Mouse (Mus musculus): Measurements from ENCODE around the gene Caln1. TPM values are rescaled to one million over a fixed set of nuclear protein-coding genes. Genes with fewer than 3 reads are reported as not detected.

The Caln1 gene
- polyA plus RNA-seq, 1 experiment from 2014 or later, result 0.27 TPM

GRCm38 (mm10) chr5:130774946-130775345 is 405.7 kb downstream of the Caln1 start:
- H3K27me3 ChIP-seq (replicated peaks; ENCODE audit: control insufficient read depth, insufficient read depth, low read length), result no peaks in the 10 kb centered on the region
- no peaks in the 10 kb centered on the region for H3K4me1 ChIP-seq (ENCODE audit: control insufficient read depth, insufficient read depth, low read length)
- H3K9ac ChIP-seq (ENCODE audit: low read depth, low read length), result no peak overlapping the region
- H3K36me3 ChIP-seq (ENCODE audit: control insufficient read depth, insufficient read depth, low read length), result no peaks in the 10 kb centered on the region
- H3K4me3 ChIP-seq (ENCODE audit: low read length), result no peak overlapping the region
- WGBS, result 80% methylated on average over 3 of the region's 3 CpGs
- no peaks in the 10 kb centered on the region for H3K9me3 ChIP-seq (ENCODE audit: control insufficient read depth, low read length)
- H3K27ac ChIP-seq (ENCODE audit: low read length), result no peak overlapping the region
- H3K4me2 ChIP-seq (ENCODE audit: low read depth, low read length), result no peak overlapping the region
- no peak for ATAC-seq

- Histone ChIP-seq H3K4me2 (ENCODE audit: low read depth, low read length) (no peak overlapping the region), H3K9ac (ENCODE audit: low read depth, low read length) (no peak overlapping the region), H3K4me3 (ENCODE audit: low read length) (no peak overlapping the region), H3K4me1 (ENCODE audit: control insufficient read depth, insufficient read depth, low read length) (no peaks in the 10 kb centered on the region), H3K27ac (ENCODE audit: low read length) (no peak overlapping the region), H3K36me3 (ENCODE audit: control insufficient read depth, insufficient read depth, low read length) (no peaks in the 10 kb centered on the region), H3K27me3 (replicated peaks; ENCODE audit: control insufficient read depth, insufficient read depth, low read length) (no peaks in the 10 kb centered on the region), H3K9me3 (ENCODE audit: control insufficient read depth, low read length) (no peaks in the 10 kb centered on the region)
- no peak for ATAC-seq
- WGBS, result 83% methylated on average over 3 of the region's 3 CpGs
Observed at GRCm38 (mm10) chr5:130792755-130793452, 423.6 kb downstream of the Caln1 start.

- Histone ChIP-seq H3K4me1 (ENCODE audit: control insufficient read depth, insufficient read depth, low read length) (no peaks in the 10 kb centered on the region), H3K9me3 (ENCODE audit: control insufficient read depth, low read length) (no peaks in the 10 kb centered on the region), H3K27me3 (replicated peaks; ENCODE audit: control insufficient read depth, insufficient read depth, low read length) (no peaks in the 10 kb centered on the region), H3K36me3 (ENCODE audit: control insufficient read depth, insufficient read depth, low read length) (no peaks in the 10 kb centered on the region), H3K9ac (ENCODE audit: low read depth, low read length) (no peak overlapping the region), H3K4me2 (ENCODE audit: low read depth, low read length) (no peak overlapping the region), H3K4me3 (ENCODE audit: low read length) (no peak overlapping the region), H3K27ac (ENCODE audit: low read length) (no peak overlapping the region)
- WGBS, result 71% methylated on average over 5 of the region's 5 CpGs
- no peak for ATAC-seq
Observed at GRCm38 (mm10) chr5:130797713-130798112, 428.5 kb downstream of the Caln1 start.

GRCm38 (mm10) chr5:130810314-130810713 is 441.1 kb downstream of the Caln1 start:
- 23% methylated on average over 6 of the region's 6 CpGs for WGBS
- 0 out of 2 replicates have a peak, but pooled peaks cover 4% of the 10 kb centered on the region for H3K9me3 ChIP-seq (ENCODE audit: control insufficient read depth, low read length)
- no peak overlapping the region for H3K4me3 ChIP-seq (ENCODE audit: low read length)
- no peak for ATAC-seq
- no peaks in the 10 kb centered on the region for H3K36me3 ChIP-seq (ENCODE audit: control insufficient read depth, insufficient read depth, low read length)
- no peaks in the 10 kb centered on the region for H3K27me3 ChIP-seq (replicated peaks; ENCODE audit: control insufficient read depth, insufficient read depth, low read length)
- H3K9ac ChIP-seq (ENCODE audit: low read depth, low read length), result no peak overlapping the region
- H3K4me2 ChIP-seq (ENCODE audit: low read depth, low read length), result no peak overlapping the region
- H3K27ac ChIP-seq (ENCODE audit: low read length), result no peak overlapping the region
- no peaks in the 10 kb centered on the region for H3K4me1 ChIP-seq (ENCODE audit: control insufficient read depth, insufficient read depth, low read length)

- H3K4me1 ChIP-seq (ENCODE audit: control insufficient read depth, insufficient read depth, low read length), result no peaks in the 10 kb centered on the region
- no peak for ATAC-seq
- WGBS, result 34% methylated on average over 1 of the region's 1 CpGs
- no peak overlapping the region for H3K4me3 ChIP-seq (ENCODE audit: low read length)
- H3K4me2 ChIP-seq (ENCODE audit: low read depth, low read length), result no peak overlapping the region
- H3K36me3 ChIP-seq (ENCODE audit: control insufficient read depth, insufficient read depth, low read length), result no peaks in the 10 kb centered on the region
- H3K27ac ChIP-seq (ENCODE audit: low read length), result no peak overlapping the region
- no peaks in the 10 kb centered on the region for H3K27me3 ChIP-seq (replicated peaks; ENCODE audit: control insufficient read depth, insufficient read depth, low read length)
- no peak overlapping the region for H3K9ac ChIP-seq (ENCODE audit: low read depth, low read length)
- 0 out of 2 replicates have a peak, but pooled peaks cover 4% of the 10 kb centered on the region for H3K9me3 ChIP-seq (ENCODE audit: control insufficient read depth, low read length)
Observed at GRCm38 (mm10) chr5:130810846-130811245, 441.6 kb downstream of the Caln1 start.

- Histone ChIP-seq H3K27me3 (replicated peaks; ENCODE audit: control insufficient read depth, insufficient read depth, low read length) (no peaks in the 10 kb centered on the region), H3K36me3 (ENCODE audit: control insufficient read depth, insufficient read depth, low read length) (no peaks in the 10 kb centered on the region), H3K4me3 (ENCODE audit: low read length) (no peak overlapping the region), H3K9ac (ENCODE audit: low read depth, low read length) (no peak overlapping the region), H3K4me2 (ENCODE audit: low read depth, low read length) (no peak overlapping the region), H3K27ac (ENCODE audit: low read length) (no peak overlapping the region), H3K4me1 (ENCODE audit: control insufficient read depth, insufficient read depth, low read length) (no peaks in the 10 kb centered on the region), H3K9me3 (ENCODE audit: control insufficient read depth, low read length) (0 out of 2 replicates have a peak, but pooled peaks cover 4% of the 10 kb centered on the region)
- WGBS, result 30% methylated on average over 3 of the region's 3 CpGs
- ATAC-seq, result no peak
Observed at GRCm38 (mm10) chr5:130811266-130811665, 442.0 kb downstream of the Caln1 start.

GRCm38 (mm10) chr5:130811966-130812365 is 442.7 kb downstream of the Caln1 start:
- ATAC-seq, result no peak
- Histone ChIP-seq H3K9ac (ENCODE audit: low read depth, low read length) (no peak overlapping the region), H3K4me2 (ENCODE audit: low read depth, low read length) (no peak overlapping the region), H3K4me3 (ENCODE audit: low read length) (no peak overlapping the region), H3K36me3 (ENCODE audit: control insufficient read depth, insufficient read depth, low read length) (no peaks in the 10 kb centered on the region), H3K27me3 (replicated peaks; ENCODE audit: control insufficient read depth, insufficient read depth, low read length) (no peaks in the 10 kb centered on the region), H3K27ac (ENCODE audit: low read length) (no peak overlapping the region), H3K4me1 (ENCODE audit: control insufficient read depth, insufficient read depth, low read length) (no peaks in the 10 kb centered on the region), H3K9me3 (ENCODE audit: control insufficient read depth, low read length) (0 out of 2 replicates have a peak, but pooled peaks cover 4% of the 10 kb centered on the region)
- WGBS, result 90% methylated on average over 3 of the region's 3 CpGs

- WGBS, result 95% methylated on average over 8 of the region's 8 CpGs
- no peak overlapping the region for H3K4me2 ChIP-seq (ENCODE audit: low read depth, low read length)
- ATAC-seq, result no peak
- H3K9ac ChIP-seq (ENCODE audit: low read depth, low read length), result no peak overlapping the region
- no peaks in the 10 kb centered on the region for H3K27me3 ChIP-seq (replicated peaks; ENCODE audit: control insufficient read depth, insufficient read depth, low read length)
- no peaks in the 10 kb centered on the region for H3K4me1 ChIP-seq (ENCODE audit: control insufficient read depth, insufficient read depth, low read length)
- H3K4me3 ChIP-seq (ENCODE audit: low read length), result no peak overlapping the region
- 0 out of 2 replicates have a peak, but pooled peaks cover 4% of the 10 kb centered on the region for H3K9me3 ChIP-seq (ENCODE audit: control insufficient read depth, low read length)
- H3K27ac ChIP-seq (ENCODE audit: low read length), result no peak overlapping the region
- no peaks in the 10 kb centered on the region for H3K36me3 ChIP-seq (ENCODE audit: control insufficient read depth, insufficient read depth, low read length)
Observed at GRCm38 (mm10) chr5:130812556-130812955, 443.3 kb downstream of the Caln1 start.

GRCm38 (mm10) chr5:130813089-130813488 is 443.8 kb downstream of the Caln1 start:
- Histone ChIP-seq H3K36me3 (ENCODE audit: control insufficient read depth, insufficient read depth, low read length) (no peaks in the 10 kb centered on the region), H3K9ac (ENCODE audit: low read depth, low read length) (no peak overlapping the region), H3K4me3 (ENCODE audit: low read length) (no peak overlapping the region), H3K4me1 (ENCODE audit: control insufficient read depth, insufficient read depth, low read length) (no peaks in the 10 kb centered on the region), H3K27ac (ENCODE audit: low read length) (no peak overlapping the region), H3K27me3 (replicated peaks; ENCODE audit: control insufficient read depth, insufficient read depth, low read length) (no peaks in the 10 kb centered on the region), H3K4me2 (ENCODE audit: low read depth, low read length) (no peak overlapping the region), H3K9me3 (ENCODE audit: control insufficient read depth, low read length) (0 out of 2 replicates have a peak, but pooled peaks cover 4% of the 10 kb centered on the region)
- WGBS, result 86% methylated on average over 9 of the region's 9 CpGs
- no peak for ATAC-seq

- no peaks in the 10 kb centered on the region for H3K27me3 ChIP-seq (replicated peaks; ENCODE audit: control insufficient read depth, insufficient read depth, low read length)
- H3K4me2 ChIP-seq (ENCODE audit: low read depth, low read length), result no peak overlapping the region
- 86% methylated on average over 5 of the region's 5 CpGs for WGBS
Observed at GRCm38 (mm10) chr5:130815352-130815751, 446.1 kb downstream of the Caln1 start.

More at GRCm38 (mm10) chr5:130815352-130815751, 446.1 kb downstream of the Caln1 start:
- H3K27ac ChIP-seq (ENCODE audit: low read length), result no peak overlapping the region
- no peaks in the 10 kb centered on the region for H3K36me3 ChIP-seq (ENCODE audit: control insufficient read depth, insufficient read depth, low read length)
- no peaks in the 10 kb centered on the region for H3K9me3 ChIP-seq (ENCODE audit: control insufficient read depth, low read length)
- no peak overlapping the region for H3K9ac ChIP-seq (ENCODE audit: low read depth, low read length)
- H3K4me3 ChIP-seq (ENCODE audit: low read length), result no peak overlapping the region
- no peaks in the 10 kb centered on the region for H3K4me1 ChIP-seq (ENCODE audit: control insufficient read depth, insufficient read depth, low read length)
- ATAC-seq, result no peak
